Mouse (Mus musculus) testis, postnatal 14 days (tissue): Measurements from ENCODE around the gene Sh3gl1.
"Not testable (repeated sequence)": the region's sequence is repeated elsewhere in the genome, so short reads cannot be mapped to it uniquely, and the experiment has no call there.

Experiments
- DNase-seq: peaks from one replicate; pipeline ENCODE4 v3.0.0; 2021; ENCODE audit warnings: low spot score

The Sh3gl1 gene

DNA sequence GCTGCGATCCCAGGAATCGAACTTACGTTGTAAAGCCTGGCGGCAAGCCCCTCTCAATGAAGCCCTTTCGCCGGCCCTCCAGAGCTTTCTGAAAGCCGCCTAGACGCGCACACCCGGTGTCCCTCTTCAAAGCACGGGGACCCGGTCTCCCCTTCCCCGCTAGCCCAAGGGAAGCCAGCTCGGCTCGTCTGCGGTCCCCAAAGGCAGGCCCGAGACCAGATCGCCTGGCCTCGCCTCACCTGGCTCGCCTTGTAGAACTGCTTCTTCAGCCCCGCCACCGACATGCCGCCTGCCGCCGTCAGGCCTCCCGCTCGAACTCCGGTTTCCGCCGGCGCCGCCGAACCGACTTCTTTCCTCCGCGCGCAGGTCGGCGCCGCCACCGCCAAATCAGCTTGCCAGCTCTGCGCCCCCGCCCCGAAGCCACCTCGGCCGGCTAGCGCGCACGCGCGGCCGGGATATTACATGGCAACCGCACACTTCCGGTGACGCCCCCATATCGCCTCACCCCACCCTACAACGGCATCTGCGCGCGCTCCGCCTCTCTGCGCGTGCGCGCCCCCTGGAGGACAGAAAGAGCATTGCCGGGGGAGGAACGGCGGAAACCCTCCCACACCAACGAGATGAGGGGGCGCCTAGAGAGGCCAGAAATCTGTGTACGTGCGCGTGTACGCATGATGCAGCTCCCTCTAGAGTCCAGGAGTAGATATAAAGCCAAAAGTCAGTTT lies at the start of gene Sh3gl1:
TSS of gene Sh3gl1 (minus strand) at position 460 of the 725 bp plus-strand sequence.
- peak; percentile 99 for DNase-seq

DNA sequence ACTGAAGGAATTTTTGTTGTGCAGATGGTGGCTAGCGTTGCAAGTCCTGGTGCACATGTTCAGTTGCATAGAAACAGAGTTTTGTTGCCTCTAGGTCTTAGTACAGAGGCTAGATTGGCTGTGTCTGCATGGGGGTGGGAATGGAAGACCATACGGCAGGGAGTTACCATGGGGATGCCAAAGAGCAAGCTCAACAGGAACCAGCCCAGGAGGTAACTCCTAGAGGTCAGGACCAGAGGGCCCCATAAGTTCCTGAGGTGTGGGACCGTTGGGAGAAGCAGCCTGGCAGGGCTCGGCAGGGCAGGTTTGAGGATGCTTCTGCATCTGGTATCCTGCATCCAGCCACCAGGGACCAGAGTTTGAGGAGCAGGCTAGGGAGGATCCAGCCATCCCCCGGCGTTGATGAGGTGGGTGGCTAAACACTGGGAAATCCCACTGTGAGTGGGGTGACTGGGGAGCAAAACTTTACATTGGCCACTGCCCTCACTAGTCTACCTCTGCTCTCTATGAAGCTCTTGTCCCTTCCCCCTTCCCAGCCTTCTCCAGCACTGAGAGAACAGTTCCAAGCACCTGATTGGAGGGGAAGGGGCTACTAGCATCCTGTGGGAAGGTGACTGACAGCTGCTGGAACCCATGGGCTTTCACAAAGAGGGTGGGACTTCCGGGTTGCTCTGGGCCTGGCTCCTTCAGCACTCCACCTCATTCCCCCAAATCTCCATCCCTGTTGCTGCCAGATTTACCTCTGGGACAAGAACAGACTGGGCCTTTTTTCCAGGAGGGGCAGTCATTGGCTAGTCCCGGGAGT lies 44.5 kb upstream of the Sh3gl1 start:
- peak; percentile 53 for DNase-seq

DNA sequence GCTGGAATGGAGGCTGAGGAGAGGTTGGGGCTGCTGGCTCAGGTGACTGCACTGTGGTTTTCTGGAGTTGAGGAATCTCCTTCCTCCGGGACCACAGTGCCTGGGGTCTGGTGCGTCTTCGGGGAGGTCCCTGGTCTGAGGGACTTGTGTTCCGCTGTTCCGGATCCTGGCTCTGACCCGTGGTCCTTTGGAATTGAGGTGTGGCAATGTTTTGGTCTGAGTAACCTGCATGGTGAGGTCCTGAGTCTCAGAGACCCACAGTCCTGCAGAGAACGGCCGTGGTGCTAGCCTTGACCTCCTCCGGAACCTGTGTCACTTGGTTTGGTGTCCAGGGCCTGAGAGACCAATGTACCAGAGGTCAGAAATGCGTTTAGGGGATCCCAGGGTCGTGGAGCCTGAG lies 43.5 kb upstream of the Sh3gl1 start:
- peak; percentile 59 for DNase-seq

DNA sequence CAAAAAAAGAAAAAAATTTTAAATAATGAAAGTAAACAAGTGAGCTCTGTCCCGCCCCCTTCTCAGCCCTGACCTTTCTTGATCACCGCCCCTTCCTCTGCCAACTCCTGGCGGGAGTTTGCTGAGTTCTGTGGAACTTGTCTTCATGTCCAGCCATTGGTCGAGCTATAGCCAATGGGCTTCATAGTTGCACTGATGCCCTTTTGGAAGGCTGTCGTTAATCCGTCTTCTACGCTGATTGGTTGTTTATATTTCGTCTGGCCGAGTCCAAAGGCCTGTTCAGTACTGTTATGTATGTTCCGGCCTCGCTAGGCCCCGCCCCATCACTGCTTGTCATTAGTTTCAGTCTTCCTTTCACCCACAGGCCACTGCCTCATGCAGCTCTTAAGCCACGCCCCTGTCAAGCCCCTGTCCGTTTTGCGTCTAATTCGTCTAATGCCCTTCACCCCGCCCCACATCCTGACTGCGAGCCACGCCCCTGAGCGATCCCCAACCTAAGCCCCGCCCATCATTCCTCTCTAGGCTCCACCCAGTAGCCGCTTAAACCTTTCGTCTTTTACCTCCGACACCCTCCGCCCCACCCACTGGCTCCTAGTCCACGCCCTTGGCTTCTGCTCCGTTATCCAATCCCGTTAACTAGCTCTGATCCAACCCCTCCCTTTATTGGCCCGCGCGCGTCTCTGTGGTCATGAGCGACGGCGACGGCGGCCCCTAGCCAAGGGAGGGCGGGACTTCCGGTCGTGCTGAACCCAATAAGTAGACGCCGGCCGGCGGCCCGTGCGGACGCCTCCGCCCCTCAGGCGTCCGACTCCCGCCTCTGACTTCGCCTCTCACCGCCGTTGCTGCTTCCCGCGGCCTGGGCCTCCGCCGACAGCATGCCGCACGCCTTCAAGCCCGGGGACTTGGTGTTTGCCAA lies 42.7 kb upstream of the Sh3gl1 start, which contains the start of gene Hdgfl2:
TSS of gene Hdgfl2 (plus strand) at position 755 of the 916 bp plus-strand sequence.
- peak; percentile 100 for DNase-seq

DNA sequence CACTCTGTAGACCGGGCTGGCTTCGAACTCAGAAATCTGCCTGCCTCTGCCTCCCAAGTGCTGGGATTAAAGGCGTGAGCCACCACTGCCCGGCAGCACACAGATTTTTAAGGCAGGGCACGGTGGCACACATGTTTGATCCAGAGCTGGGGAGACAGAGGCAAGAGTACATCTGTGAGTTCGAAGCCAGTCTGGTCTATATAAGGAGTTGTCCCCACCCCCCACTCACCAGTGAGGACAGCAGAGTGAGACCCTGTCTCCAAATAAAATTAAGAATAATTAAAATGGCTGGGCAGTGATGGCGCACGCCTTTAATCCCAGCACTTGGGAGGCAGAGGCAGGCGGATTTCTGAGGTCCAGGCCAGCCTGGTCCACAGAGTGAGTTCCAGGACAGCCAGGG lies 41.9 kb upstream of the Sh3gl1 start:
- not testable (repeated sequence) for DNase-seq

DNA sequence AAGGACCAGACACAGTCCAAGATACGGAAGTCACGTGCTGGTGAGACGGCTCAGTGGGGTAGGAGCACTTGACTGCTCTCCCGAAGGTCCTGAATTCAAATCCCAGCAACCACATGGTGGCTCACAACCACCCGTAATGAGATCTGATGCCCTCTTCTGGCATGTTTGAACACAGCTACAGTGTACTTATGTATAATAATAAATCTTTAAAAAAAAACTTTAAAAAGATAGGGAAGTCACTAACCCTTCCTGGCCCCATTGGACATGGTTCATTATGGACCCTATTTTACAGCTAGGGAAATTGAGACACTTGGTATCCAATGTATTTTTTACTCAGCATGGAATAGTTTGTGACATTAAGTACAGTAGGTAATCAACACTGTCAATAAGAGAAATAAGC lies 41.1 kb upstream of the Sh3gl1 start:
- no peak for DNase-seq

DNA sequence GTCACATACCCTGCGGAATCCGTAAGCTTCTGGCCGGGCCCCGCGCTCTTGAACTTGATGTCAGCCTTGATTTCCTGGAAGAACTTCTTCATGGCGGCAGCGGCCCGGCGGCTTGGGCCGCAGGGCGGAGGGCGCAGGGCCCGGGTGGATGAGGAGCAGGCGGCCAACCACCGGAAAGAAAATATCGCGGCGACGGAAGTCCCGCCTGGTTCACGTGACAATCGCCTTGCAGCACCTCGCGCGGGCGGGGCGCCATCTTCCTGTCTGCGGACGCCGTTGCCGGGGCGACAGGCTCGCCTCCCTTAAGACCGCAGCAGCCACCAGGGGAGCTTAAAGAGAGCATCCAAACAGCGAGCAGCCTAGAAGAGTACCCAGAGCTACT lies 38.4 kb upstream of the Sh3gl1 start, which contains the start of gene Ubxn6:
TSS of gene Ubxn6 (minus strand) at position 202 of the 382 bp plus-strand sequence.
- peak; percentile 95 for DNase-seq

DNA sequence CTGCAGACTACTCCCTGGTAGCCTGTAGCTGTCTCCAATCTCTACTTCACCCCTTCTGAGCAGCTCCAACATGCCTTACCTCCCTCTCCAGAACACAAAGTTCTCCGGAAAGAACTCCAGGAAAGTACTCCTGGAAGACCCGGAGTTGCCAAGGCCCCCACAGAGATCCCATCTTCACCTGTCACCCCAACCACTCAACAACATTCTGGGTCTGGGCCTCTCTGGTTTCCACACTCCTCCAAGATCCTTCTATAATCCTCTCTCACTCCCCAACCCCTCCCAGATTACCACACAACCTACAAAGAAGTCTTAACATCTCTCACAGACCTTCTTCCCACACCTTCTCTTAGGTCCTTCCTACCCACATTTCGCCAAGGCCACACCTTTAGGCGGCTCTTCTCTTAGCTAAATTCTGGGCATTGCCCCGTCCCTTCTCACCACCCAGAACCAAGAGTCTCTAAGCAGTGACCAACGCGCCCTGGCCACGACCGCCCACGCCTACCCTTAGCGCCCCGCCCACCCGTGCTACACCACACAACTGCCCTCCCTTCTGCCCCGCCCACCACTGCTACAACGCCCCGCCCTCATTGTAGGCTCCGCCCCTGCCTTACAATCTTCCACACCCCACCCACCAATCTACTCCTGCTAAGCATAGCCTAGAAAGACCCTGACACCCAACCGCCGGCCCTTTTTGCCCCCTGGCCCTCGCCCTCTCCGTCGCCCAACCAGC lies 37.8 kb upstream of the Sh3gl1 start:
- peak; percentile 88 for DNase-seq

DNA sequence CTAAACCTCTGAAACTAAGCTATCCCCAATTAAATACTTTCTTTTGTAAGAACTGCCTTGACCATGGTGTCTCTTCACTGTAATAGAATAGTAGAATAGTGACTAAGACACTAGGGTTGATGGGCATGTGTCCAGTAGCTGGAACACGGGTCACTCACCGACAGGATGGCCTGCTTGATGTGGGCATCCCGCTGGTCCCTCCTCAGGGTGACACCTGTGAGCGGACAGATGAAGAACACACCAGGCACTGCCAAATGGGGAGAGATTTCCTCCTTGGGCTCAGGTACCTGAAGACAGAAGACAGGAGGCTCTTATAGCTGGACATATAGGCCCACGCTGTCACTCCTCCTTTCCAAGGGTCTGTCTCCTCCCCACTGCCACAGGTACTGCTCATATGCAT lies 35.8 kb upstream of the Sh3gl1 start:
- no peak for DNase-seq

DNA sequence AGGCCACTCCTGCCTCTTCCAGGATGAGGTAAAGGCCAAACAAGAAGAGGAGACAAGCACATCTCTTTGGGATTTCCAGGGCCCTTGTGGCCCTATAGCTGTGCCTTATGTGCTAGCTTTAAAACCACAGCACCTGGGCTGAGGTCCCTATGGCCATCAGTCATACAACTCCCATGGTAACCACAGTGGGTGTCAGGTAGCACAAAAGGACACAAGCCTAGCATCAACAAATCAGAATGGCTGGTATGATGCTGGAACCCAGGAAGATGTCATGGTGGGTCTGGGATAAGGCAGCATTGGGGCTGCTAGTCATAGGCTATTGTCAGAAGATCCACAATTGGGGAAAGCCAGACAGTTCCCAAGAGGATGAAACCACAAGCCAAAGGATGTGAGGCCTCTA lies 34.7 kb upstream of the Sh3gl1 start:
- no peak for DNase-seq

DNA sequence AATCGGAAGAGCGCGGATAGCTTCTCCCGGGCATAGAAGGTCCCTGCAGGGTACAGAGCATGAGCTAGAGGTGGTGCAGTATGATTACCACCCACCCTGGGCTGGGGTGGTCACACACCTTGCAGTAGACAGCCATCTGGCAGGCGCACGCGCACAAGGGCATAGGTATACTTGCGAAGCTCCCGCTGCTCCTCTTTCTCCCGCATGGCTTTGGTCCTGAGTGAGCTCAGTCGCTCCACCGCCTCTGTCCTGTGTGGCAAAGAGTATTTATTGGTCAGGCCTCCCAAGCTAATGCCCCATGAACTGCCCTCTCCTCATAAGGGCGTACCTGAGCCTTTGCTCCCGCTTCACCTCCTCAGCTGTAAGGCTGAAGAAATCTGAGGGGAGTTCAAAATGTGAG lies 32.6 kb upstream of the Sh3gl1 start:
- DNase-seq: no peak

DNA sequence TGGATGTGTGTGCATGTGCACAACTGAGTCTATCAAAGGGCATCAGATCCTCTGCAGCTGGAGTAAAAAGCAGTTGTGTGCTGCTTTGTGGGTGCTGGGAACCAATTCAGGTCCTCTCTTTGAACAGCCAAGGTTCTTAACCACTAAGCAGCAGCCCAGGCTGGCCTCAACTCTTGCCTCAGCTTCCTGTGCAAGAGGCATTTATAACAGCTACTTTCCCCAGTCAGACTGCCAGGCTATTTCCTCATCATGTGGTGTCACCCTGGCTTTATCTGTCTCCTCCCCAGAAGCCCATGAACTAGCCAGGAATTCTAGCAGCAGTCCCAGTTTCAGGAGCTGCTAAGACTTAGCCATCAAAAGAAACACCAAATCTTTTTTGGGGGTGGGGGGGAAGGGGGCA lies 30.0 kb upstream of the Sh3gl1 start:
- no peak for DNase-seq

DNA sequence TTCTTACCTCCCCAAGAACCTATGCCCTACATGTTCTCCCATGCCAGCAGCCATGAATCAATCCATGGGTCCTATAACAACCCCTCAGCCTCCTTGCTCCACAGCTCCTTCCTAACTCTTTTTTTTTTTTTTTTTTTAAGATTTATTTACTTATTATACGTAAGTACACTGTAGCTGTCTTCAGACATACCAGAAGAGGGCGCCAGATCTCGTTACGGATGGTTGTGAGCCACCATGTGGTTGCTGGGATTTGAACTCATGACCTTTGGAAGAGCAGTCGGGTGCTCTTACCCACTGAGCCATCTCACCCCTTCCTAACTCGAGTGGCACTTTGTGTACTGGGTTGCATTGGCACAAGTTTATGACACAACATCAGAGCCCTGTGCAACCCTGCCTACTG lies 29.3 kb upstream of the Sh3gl1 start:
- not testable (repeated sequence) for DNase-seq

DNA sequence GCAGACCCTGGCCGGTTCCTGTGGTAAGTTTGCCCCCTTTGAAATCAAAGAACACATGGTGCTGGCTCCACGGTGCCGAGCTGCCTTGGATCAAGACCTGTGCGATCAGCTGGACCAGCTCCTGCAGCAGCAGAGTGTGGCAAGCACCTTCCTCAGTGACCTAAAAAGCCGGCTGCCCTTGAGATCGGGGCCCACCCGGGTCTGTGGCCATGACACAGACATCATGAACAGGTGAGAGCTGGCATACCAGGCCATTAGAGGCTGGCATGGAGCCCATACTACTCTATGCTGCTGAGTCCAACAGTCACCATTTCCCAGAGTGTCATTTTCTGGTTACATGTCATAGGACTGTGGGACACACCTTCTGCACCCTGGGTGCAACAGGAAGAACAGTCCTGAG lies 25.6 kb upstream of the Sh3gl1 start:
- DNase-seq: no peak

DNA sequence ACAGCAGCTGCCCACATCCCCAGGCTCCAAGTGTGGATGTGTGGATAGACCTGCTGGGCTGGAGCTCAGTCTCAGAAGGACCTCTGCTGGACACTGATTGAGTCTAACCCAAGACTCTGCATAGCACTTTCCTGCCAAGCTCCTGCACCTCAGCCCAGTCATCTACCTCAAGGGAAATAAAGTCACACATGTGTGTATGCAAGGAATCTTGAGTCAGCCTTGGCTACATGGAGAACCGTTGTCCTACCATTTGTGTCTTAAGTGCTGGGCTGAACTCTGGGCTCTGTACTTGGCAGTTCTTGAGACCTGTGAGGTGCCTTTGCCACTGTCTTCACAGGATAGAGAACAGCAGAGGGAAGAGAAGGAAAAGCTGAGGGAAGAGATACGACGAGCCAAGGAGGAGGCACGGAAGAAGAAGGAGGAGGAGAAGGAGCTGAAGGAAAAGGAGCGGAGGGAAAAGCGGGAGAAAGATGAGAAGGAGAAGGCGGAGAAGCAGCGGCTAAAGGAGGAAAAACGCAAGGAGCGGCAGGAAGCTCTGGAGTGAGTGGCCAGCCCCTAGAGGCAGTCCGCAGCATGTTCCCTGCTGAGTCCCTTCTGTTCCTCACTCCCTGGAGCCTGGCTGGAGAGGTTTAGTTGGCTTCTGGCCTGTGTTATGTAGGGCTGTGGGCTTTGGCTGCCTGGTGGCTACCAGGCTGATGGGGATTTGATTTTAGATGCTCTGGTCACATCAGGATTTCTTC lies 21.1 kb upstream of the Sh3gl1 start:
- DNase-seq: no peak

DNA sequence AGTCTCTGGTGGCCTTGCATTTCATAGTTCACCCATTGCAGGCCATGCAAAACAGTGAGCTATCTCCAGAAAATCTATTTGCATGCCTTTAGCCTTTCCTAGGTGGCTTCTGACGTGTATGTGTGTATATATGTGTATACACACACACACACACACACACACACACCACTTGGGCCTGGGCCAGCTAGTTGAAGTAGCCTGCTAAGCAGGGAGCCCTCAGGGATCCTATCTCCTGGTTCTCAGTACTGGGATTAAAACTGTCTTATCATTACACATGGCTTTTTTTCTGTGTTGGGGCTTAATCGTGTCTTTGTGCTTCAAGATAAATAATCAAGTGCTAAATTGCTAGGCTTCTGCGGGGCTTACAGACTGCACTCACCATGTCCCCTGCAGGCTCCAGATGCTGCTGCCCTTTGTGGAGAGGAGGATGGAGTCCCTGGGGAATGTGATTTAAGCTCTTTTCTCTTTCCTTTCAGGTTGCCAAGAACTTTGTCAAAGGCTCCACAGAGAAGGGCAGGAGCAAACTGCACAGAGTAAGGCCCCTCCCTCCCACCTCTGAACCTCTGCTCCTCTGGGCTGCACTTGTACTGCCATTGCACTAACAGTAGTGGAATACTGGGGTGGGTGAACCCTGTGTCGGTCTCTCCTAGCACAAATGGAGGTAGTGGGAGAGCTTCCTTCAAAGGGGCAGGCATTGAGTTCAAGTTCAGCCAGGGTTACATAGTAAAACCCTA lies 19.7 kb upstream of the Sh3gl1 start:
- no peak for DNase-seq

DNA sequence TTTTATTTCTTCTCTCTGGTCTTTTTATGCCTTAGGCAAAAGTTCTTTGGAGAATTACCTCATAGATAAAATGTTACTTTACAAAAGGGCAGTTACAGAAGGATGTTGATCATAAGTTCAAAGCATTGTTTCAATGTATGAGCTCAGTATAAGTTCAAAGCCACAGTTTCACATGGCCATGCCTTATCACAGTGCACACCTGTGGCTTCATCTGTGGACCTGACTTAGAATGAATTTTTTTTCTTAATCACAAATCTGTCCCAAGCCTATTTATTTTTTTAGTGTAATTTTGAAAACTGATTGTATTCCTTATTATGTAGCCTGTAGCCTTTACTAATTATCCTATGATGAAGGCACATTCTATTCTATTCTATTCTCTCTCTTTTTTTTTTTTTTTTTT lies 18.5 kb upstream of the Sh3gl1 start:
- no peak for DNase-seq

DNA sequence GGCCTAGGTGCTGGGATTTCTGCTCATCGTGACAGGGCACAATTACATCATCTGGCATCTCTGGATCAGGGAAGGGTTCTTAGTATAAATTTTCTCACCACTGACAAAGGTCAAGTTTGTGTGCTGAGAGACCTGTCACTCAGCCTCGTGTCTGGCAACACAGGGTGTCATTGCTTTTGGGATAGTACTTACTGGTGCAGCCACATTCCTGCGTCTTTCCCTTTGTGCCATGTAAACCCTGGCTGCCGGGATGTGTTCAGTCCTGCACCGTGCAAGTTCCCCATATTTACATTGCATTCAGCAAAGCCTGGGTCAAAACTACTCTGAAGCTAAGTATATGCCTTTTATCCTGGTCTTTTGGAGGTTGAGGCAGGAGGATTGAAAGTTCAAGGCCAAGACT lies 14.9 kb upstream of the Sh3gl1 start:
- DNase-seq: no peak

DNA sequence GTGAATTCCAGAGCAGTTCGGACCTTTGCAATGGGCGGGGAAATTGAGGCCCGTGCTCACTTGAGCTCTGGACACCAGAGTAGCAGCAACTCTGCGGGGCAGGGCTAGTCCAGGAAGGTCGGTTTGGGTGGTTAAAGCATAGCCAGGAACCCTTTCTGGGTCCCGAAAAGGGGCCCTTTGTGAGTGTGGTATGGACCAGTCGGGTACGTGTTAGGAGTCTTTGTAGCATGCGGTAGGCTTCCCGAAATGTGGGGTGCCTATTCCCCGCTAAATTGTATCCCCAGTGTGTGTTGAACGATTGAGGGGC lies 4.4 kb upstream of the Sh3gl1 start:
- DNase-seq: no peak
